Mouse (Mus musculus) liver, embryonic 11.5 days (tissue): ENCODE measurements around the gene Gigyf2. TPM values are rescaled to one million over a fixed set of nuclear protein-coding genes. Genes with fewer than 3 reads are reported as not detected.

Source experiments
- ATAC-seq: fragments of 200-750 bp; cut with Nextera tagmentation; replicated peaks from 2 replicates; pipeline ENCODE4 v1.8.0; 2017; ENCODE audit warnings: moderate number of reproducible peaks, mild to moderate bottlenecking, moderate TSS enrichment, moderate library complexity; ENCODE audit not compliant: low FRiP score
- DNase-seq: peaks from one replicate; pipeline ENCODE4 v3.0.0-alpha.2; 2017; ENCODE audit warnings: low spot score
- H3K27ac ChIP-seq: fragments of 300-500 bp; sonication (generic); 2 replicates; pipeline ENCODE4 v1.5.1; 2014; ENCODE audit warnings: mild to moderate bottlenecking, low read depth, low read length, control low read depth
- H3K27me3 ChIP-seq: fragments of 300-500 bp; sonication (generic); replicated peaks from 2 replicates; pipeline ENCODE4 v1.6.1; 2014; ENCODE audit warnings: low read length, mixed read lengths; ENCODE audit not compliant: control insufficient read depth, insufficient read depth
- H3K36me3 ChIP-seq: fragments of 300-500 bp; sonication (generic); 2 replicates; pipeline ENCODE4 v1.6.1; 2014; ENCODE audit warnings: mild to moderate bottlenecking, low read length, moderate library complexity, mixed read lengths; ENCODE audit not compliant: control insufficient read depth, insufficient read depth
- H3K4me1 ChIP-seq: fragments of 300-500 bp; sonication (generic); replicated peaks from 2 replicates; pipeline ENCODE4 v1.6.1; 2014; ENCODE audit warnings: low read length, mixed read lengths; ENCODE audit not compliant: control insufficient read depth, insufficient read depth
- H3K4me2 ChIP-seq: fragments of 300-500 bp; sonication (generic); 2 replicates; pipeline ENCODE4 v1.6.1; 2014; ENCODE audit warnings: mild to moderate bottlenecking, control low read depth, moderate library complexity
- H3K4me3 ChIP-seq: fragments of 300-500 bp; sonication (generic); 2 replicates; pipeline ENCODE4 v1.5.1; 2014; ENCODE audit warnings: low read depth, low read length, control low read depth
- H3K9ac ChIP-seq: fragments of 300-500 bp; sonication (generic); 2 replicates; pipeline ENCODE4 v1.6.1; 2014; ENCODE audit warnings: low read depth, low read length, control low read depth
- H3K9me3 ChIP-seq: fragments of 300-500 bp; sonication (generic); 2 replicates; pipeline ENCODE4 v1.6.1; 2016; ENCODE audit warnings: low read length, inconsistent platforms, mixed read lengths; ENCODE audit not compliant: control insufficient read depth
- WGBS: fragments of 180-500 bp; shearing (Covaris S2); extraction: QIAGEN DNeasy Blood & Tissue Kit; methylation state at CpG from one replicate; pipeline ENCODE4 v1.1.7; 2014; 5-methylcytosine and 5-hydroxymethylcytosine counted together
- polyA plus RNA-seq: library from polyadenylated mRNA; unstranded; fragments of >200 nt; fragmentation: Nextera tagmentation; extraction: Ambion mirVana; gene quantifications from 2 replicates; pipeline ENCODE4 v1.2.1, GENCODE M21; 2014

Gigyf2 gene
- polyA plus RNA-seq, 1 experiment from 2014 or later: 40.4 TPM

DNA sequence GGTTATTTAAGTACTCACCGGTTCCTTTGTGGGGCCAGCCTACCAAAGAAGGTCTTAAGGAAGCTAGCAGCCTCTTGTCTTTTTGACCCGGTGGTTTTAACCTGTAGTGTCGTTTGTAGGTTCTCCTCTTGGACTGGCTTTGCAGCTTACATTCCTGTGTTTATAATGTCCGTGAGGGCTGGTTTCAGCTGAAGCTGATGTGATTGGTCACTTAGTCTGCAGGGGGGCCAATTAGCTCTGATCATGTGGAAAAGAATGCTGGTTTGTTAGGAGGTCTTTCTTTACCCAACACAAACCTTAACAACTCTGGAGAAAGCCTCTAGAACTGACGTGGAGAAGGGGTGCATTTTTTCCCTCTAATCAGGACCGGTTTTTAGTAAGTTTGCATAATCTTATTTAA is 67.8 kb downstream of the Gigyf2 start, which contains the start of gene Kcnj13:
Kcnj13 (minus strand) TSS at position 136 of the 400 bp plus-strand sequence.
- Histone ChIP-seq H3K9me3 (no peaks in the 10 kb centered on the region), H3K4me3 (no peak within 1 kb of the TSS), H3K4me2 (no peak within 1 kb of the TSS), H3K4me1 (no peaks in the 10 kb centered on the region), H3K27me3 (no peaks in the 10 kb centered on the region), H3K27ac (no peak within 1 kb of the TSS), H3K36me3 (no peaks in the 10 kb centered on the region), H3K9ac (no peak within 1 kb of the TSS)
- ATAC-seq: no peak
- DNase-seq: no peak
- 73% methylated on average over 6 of the region's 6 CpGs for WGBS

DNA sequence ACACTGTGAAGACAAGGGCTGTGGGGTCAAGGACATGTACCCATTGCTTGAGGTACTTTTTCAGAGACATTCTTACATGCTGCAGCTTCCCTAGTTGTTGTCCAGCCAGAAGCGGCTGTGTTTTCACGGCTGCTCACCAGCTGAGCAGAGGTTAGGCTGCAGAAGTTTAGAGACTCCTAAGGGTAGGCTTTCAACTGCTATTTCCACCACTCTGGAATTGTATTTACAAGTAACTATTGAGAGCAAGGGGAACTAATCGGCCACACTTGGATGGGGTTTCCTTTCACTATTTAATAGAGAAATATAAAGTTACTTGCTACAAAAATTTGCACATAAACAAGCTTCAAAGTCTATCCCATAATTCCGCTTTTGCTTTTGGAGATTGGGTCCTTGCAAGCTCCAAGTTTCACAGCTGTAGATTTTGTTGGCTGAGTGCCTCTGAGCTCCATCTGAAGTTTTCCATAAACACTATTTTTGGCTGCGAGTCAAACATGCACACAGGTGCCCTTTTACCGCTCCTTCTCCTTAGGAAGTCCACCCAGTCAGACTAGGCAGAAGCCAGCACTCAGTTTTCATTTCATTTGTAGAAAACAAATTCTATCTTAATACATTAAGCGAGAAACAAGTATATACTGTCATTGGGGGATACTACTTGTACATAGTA is 70.3 kb downstream of the Gigyf2 start:
- no peak for ATAC-seq
- WGBS: 91% methylated on average over 7 of the region's 7 CpGs
- Histone ChIP-seq H3K4me3 (no peak overlapping the region), H3K4me2 (no peak overlapping the region), H3K27me3 (no peaks in the 10 kb centered on the region), H3K4me1 (no peaks in the 10 kb centered on the region), H3K9me3 (no peaks in the 10 kb centered on the region), H3K27ac (no peak overlapping the region), H3K9ac (no peak overlapping the region), H3K36me3 (no peaks in the 10 kb centered on the region)
- DNase-seq: no peak

DNA sequence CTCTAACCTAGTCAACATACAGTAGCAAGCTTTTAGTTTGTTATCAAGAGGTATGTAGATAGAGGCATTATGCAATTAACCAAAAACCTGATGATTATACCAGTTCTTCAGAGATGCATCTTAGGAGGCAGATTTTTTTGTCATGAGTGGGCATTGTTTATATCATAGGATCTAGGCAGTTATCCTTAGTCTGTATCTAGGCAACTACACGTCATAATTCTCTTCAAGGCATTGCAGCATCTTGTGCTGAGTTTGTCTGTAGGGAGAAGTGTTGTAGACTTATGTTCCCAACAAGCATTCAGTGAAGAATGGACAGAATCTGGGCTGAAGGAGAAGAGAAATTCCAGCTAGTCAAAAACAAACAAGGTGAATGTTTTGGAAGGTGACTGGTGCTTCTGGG is 77.9 kb downstream of the Gigyf2 start:
- no peak for ATAC-seq
- Histone ChIP-seq H3K27me3 (no peaks in the 10 kb centered on the region), H3K36me3 (peaks cover 5% of the 10 kb centered on the region; the same call in 1 of the 2 replicates), H3K4me2 (no peak overlapping the region), H3K9ac (no peak overlapping the region), H3K4me1 (no peaks in the 10 kb centered on the region), H3K4me3 (no peak overlapping the region), H3K9me3 (no peaks in the 10 kb centered on the region), H3K27ac (no peak overlapping the region)
- WGBS: 85% methylated on average over 1 of the region's 1 CpGs
- no peak for DNase-seq

DNA sequence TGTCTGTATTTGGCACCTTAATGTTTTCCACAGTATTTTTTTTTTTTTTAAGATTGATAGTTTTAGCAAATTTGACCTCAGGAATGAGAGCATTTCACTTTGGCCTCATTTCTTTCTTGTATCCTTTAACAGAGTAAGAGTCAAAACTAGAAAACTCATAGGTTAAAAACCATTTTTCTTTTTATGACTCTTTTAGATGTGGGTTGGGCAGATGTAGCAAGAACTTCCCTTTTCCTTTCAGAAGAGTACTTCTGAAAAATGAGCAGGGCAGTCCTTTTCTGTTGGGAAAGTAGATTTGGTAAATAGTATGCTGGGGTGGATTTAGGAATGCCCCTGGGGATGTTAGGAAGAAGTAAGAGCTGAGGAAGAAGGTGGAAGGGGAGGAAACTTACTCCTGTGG is 79.2 kb downstream of the Gigyf2 start:
- Histone ChIP-seq H3K4me3 (no peak overlapping the region), H3K4me2 (no peak overlapping the region), H3K9ac (no peak overlapping the region), H3K27ac (no peak overlapping the region), H3K9me3 (no peaks in the 10 kb centered on the region), H3K36me3 (peaks cover 7% of the 10 kb centered on the region; the same call in 1 of the 2 replicates), H3K27me3 (no peaks in the 10 kb centered on the region), H3K4me1 (no peaks in the 10 kb centered on the region)
- no peak for ATAC-seq
- no peak for DNase-seq

DNA sequence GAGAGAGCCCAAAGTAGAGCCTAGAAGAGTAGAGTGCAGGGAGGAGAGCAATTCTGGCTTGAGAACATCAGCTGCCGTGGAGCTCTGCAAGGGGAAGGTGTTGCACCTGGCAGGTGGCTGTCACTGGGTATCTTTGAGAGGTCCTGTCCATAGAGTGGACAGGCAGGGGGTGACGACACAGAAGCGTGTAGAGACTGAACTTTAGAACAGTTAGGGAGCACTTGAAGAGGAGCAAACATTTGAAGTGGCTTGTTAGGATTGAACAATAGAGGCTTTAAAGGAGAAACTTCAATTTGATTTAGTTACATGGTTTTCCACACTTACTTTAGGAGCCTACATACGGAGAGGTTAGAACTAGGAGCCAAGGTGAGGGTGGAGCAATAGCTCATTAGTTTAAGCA is 82.6 kb downstream of the Gigyf2 start:
- WGBS: 94% methylated on average over 4 of the region's 4 CpGs
- H3K9ac ChIP-seq: no peak overlapping the region

DNA sequence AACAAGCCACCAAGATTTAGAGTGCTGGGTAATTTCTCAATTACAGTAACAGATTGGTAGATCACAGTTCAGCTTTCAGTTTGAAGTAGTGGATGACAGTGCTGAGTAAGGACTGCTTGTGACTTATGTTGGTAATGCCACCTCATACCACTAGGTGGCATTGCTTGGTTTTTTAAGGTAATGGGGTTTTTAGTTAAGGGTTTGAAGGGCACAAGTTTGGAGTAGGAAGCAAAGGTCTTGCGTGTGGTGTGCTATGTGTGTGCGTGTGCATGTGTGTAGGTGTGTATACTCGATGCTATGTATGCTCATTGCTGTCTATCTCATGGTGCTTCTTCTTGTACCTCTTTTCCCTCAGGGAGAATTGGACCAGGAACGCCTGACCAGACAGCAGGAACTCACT is 91.9 kb downstream of the Gigyf2 start:
- DNase-seq (no peak), ATAC-seq (no peak)
- Histone ChIP-seq H3K4me3 (no peak overlapping the region), H3K4me1 (no peaks in the 10 kb centered on the region), H3K9ac (no peak overlapping the region), H3K9me3 (no peaks in the 10 kb centered on the region), H3K27me3 (no peaks in the 10 kb centered on the region), H3K27ac (no peak overlapping the region), H3K4me2 (no peak overlapping the region), H3K36me3 (peaks cover 20% of the 10 kb centered on the region; the same call in 1 of the 2 replicates)
- WGBS: 86% methylated on average over 4 of the region's 4 CpGs

More for the DNA sequence above, 82.6 kb downstream of the Gigyf2 start:
- no peaks in the 10 kb centered on the region for H3K4me1 ChIP-seq
- peaks cover 12% of the 10 kb centered on the region; the same call in 1 of the 2 replicates for H3K36me3 ChIP-seq
- no peak overlapping the region for H3K4me2 ChIP-seq
- DNase-seq (no peak), ATAC-seq (no peak)
- no peaks in the 10 kb centered on the region for H3K27me3 ChIP-seq
- no peaks in the 10 kb centered on the region for H3K9me3 ChIP-seq
- H3K4me3 ChIP-seq: no peak overlapping the region
- no peak overlapping the region for H3K27ac ChIP-seq

DNA sequence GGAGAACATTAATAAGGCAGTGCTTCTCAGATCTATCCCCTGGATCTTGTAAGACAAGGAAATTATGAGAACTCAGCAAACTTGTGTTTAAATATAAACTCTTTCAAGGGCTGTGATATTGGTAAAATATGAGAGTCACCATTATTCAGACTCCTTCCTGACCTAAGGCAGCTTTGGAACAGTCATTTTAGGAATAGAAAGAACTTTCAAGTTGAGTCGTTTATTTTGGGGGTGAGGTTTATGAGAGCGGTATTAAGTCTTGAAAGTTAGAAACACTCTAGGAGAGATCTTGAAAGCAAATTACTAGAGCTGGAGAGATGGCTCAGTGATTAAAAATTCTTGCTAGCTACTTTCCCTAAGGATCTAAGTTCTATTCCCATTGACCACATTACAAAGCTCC is 108.3 kb downstream of the Gigyf2 start:
- no peak overlapping the region for H3K27ac ChIP-seq
- no peak overlapping the region for H3K9ac ChIP-seq
- no peaks in the 10 kb centered on the region for H3K4me1 ChIP-seq
- H3K4me2 ChIP-seq: no peak overlapping the region
- DNase-seq: no peak
- no peaks in the 10 kb centered on the region for H3K9me3 ChIP-seq
- H3K4me3 ChIP-seq: no peak overlapping the region
- peaks cover 26% of the 10 kb centered on the region for H3K36me3 ChIP-seq
- no peaks in the 10 kb centered on the region for H3K27me3 ChIP-seq
- ATAC-seq: no peak
- WGBS: 95% methylated on average over 2 of the region's 2 CpGs

DNA sequence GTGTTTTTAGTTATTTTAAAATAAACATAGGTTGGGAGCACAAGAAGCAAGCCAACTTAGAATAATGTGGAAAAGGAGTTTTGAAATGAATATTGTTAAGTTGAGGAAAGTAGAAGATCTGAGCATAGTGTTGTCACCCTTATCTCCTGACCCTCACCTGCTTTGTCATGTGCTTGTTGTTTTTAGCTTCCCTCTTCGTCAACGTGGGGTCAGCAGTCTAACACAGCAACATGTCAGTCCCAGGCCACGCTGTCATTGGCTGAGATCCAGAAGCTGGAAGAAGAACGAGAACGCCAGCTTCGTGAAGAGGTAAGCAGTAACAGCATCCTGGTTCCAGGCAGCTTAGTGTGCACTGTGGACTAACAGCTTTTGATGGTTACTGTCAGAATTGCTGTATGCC is 109.8 kb downstream of the Gigyf2 start:
- Histone ChIP-seq H3K9me3 (no peaks in the 10 kb centered on the region), H3K36me3 (peaks cover 31% of the 10 kb centered on the region)

More for the DNA sequence above, 109.8 kb downstream of the Gigyf2 start:
- H3K4me1 ChIP-seq: no peaks in the 10 kb centered on the region
- H3K9ac ChIP-seq: no peak overlapping the region
- no peaks in the 10 kb centered on the region for H3K27me3 ChIP-seq
- DNase-seq (no peak), ATAC-seq (no peak)
- no peak overlapping the region for H3K4me3 ChIP-seq
- no peak overlapping the region for H3K4me2 ChIP-seq
- 76% methylated on average over 6 of the region's 6 CpGs for WGBS
- H3K27ac ChIP-seq: no peak overlapping the region
